Mouse (Mus musculus) kidney, adult 2 months (tissue): Measurements from ENCODE around the gene Nkap. TPM values are rescaled to one million over a fixed set of nuclear protein-coding genes. Genes with fewer than 3 reads are reported as not detected.
A peak's percentile ranks its signal among the peaks of the same experiment; 100 is the strongest.
"Not testable (repeated sequence)": the region's sequence is repeated elsewhere in the genome, so short reads cannot be mapped to it uniquely, and the experiment has no call there.

ENCODE experiments used
- DNase-seq: peaks from one replicate; pipeline ENCODE4 v3.0.0; 2021
- H3K27ac ChIP-seq: fragments of 200-500 bp; 2 replicates; pipeline ENCODE4 v1.5.1; 2012; ENCODE audit warnings: low read depth, low read length, control low read depth, inconsistent platforms; ENCODE audit not compliant: insufficient read depth
- H3K27me3 ChIP-seq: fragments of 200-500 bp; replicated peaks from 2 replicates; pipeline ENCODE4 v1.6.1; 2012; ENCODE audit warnings: mild to moderate bottlenecking, moderate library complexity, low read length, inconsistent platforms; ENCODE audit not compliant: control insufficient read depth, insufficient read depth
- H3K36me3 ChIP-seq: fragments of 200-500 bp; 2 replicates; pipeline ENCODE4 v1.6.1; 2012; ENCODE audit warnings: mild to moderate bottlenecking, moderate library complexity, low read length, inconsistent platforms; ENCODE audit not compliant: control insufficient read depth, insufficient read depth
- H3K4me1 ChIP-seq: fragments of 200-500 bp; 2 replicates; pipeline ENCODE4 v1.6.1; 2011; ENCODE audit warnings: low read length; ENCODE audit not compliant: control insufficient read depth, insufficient read depth
- H3K4me3 ChIP-seq: fragments of 200-500 bp; 2 replicates; pipeline ENCODE4 v1.5.1; 2011; ENCODE audit warnings: mild to moderate bottlenecking, low read depth, low read length, control low read depth; ENCODE audit not compliant: insufficient read depth
- CTCF ChIP-seq: fragments of 200-500 bp; conservative IDR thresholded peaks from 2 replicates; pipeline ENCODE4 v1.5.1; 2011; ENCODE audit warnings: low read depth, mild to moderate bottlenecking, control low read depth, low read length, moderate library complexity, mixed read lengths; ENCODE audit not compliant: insufficient read depth, insufficient read length
- POLR2A ChIP-seq: fragments of 200-500 bp; IDR thresholded peaks from one replicate; pipeline ENCODE4 v1.6.1; 2011; ENCODE audit warnings: low read depth, low read length, control low read depth
- WGBS: fragments of 180-500 bp; shearing (Covaris S2); methylation state at CpG from one replicate; pipeline ENCODE4 v1.1.7; 2018; 5-methylcytosine and 5-hydroxymethylcytosine counted together
- polyA plus RNA-seq: library from polyadenylated mRNA; depleted of rRNA; stranded (reverse); fragments of >200 nt; gene quantifications from 2 replicates; pipeline ENCODE4 v1.2.3, GENCODE M21; 2012; rRNA removed

Gene Nkap
- polyA plus RNA-seq = 2.0 and 2.5 TPM in 2 replicates

DNA sequence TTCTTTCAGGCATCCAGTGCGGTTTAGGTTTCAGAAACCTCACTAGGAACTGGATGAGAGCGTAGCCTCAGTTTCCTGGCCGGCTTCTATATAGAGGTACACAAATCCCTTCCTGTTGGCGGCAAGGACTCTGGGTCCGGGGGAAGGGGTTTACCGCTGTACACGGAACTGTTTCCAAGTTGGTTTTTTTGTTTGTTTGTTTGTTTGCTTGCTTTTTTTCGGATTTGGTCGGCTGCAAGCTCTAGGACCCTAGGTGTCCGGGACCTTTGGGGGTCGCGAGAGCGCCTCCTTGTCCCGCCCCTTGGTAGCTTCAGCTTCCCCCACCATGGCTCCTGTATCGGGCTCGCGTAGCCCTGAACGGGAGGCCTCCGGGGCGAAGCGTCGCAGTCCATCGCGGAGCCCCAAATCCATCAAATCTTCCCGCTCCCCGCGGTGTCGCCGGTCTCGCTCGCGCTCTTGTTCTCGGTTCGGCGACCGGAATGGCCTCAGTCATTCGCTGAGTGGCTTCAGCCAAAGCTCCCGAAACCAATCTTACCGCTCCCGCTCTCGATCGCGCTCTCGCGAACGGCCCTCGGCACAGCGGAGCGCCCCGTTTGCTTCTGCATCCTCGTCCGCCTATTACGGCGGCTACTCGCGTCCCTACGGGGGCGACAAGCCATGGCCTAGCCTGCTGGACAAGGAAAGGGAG lies at the start of gene Nkap:
Gene Nkap (plus strand): TSS at position 125 of the 688 bp plus-strand sequence.
- Histone ChIP-seq H3K4me1 (peaks cover 3% of the 10 kb centered on the region; the same call in 1 of the 2 replicates), H3K27me3 (no peaks in the 10 kb centered on the region), H3K36me3 (no peaks in the 10 kb centered on the region), H3K27ac (peak within 1 kb of the TSS; percentile 75), H3K4me3 (peak within 1 kb of the TSS; percentile 95)
- DNase-seq = peak; percentile 84
- TF ChIP-seq POLR2A (no peak), CTCF (no peak)
- WGBS = under 1% methylated on average over 57 of the region's 58 CpGs

- H3K27me3 ChIP-seq, DNase-seq, H3K4me3 ChIP-seq, H3K27ac ChIP-seq, H3K36me3 ChIP-seq, H3K4me1 ChIP-seq: not testable (repeated sequence)
- 52% methylated on average over 4 of the region's 4 CpGs for WGBS
These were observed 46.2 kb upstream of the Nkap start for GRCm38 (mm10) chrX:37080345-37080744.

DNA sequence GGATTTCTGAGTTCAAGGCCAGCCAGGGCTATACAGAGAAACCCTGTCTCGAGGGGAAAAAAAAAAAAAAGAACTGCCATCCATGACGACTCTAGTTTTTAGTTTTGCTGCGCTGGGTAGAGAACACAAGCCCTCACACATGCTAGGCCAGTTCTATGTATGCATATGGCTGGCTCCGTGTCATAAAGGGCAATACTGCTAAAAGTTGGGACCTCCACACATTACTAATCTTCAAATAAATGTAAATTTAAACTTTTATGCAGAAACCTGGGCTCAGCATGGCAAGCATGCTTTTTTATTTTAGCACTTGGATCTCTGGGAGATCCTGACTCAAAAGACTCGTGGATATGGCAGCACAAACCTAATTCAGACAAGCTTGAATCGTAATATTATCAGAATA lies 45.4 kb upstream of the Nkap start:
- no peak for DNase-seq
- Histone ChIP-seq H3K27me3 (no peaks in the 10 kb centered on the region), H3K27ac (no peak overlapping the region), H3K4me1 (peaks cover 10% of the 10 kb centered on the region; the same call in 1 of the 2 replicates), H3K4me3 (no peak overlapping the region), H3K36me3 (no peaks in the 10 kb centered on the region; the same call in 1 of the 2 replicates)
- no peak for TF ChIP-seq POLR2A
- no peak for TF ChIP-seq CTCF
- 70% methylated on average over 6 of the region's 6 CpGs for WGBS

DNA sequence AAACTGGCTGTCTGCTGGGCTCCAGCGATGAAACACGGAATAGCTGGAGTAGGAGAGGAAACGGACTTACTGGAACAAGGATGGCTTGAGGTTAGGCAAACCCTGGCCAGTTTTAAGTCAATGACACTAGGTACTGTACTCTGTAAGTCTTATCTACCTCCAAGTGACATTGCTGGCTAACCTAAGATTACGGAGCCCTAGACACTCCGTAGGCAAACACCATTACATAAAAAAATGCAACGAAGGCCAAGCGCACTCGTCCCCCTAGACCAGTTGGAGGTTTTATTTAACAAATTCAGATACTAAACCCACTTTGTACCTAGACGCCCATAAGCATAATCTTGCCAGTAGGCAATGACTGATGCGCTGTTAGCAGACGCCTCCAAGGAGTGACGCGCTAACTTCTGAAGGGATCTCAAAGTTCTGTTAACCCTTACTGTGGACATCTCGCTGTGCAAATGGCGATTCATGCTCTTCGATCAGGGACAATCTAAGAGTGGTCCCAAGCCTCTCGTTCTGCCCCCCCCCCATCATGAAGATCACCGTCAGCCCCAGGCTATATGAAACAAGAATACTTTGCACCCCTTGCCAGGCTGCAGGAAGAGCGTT lies 42.2 kb upstream of the Nkap start:
- H3K4me1 ChIP-seq = peaks cover 10% of the 10 kb centered on the region; the same call in 1 of the 2 replicates
- peak overlapping the region; percentile 89 for H3K4me3 ChIP-seq
- peak; percentile 6 for DNase-seq
- peak overlapping the region; percentile 60; the same call in 1 of the 2 replicates for H3K27ac ChIP-seq
- no peaks in the 10 kb centered on the region; the same call in 1 of the 2 replicates for H3K36me3 ChIP-seq
- no peaks in the 10 kb centered on the region for H3K27me3 ChIP-seq
- 0% methylated on average over 19 of the region's 19 CpGs for WGBS
- TF ChIP-seq POLR2A (no peak), CTCF (no peak)

GRCm38 (mm10) chrX:37084927-37085660 lies 41.5 kb upstream of the Nkap start, which contains the start of gene Rpl39:
Rpl39 (minus strand) TSS chrX:37085402.
- TF ChIP-seq POLR2A (peak; percentile 60), CTCF (no peak)
- DNase-seq = peak; percentile 93
- H3K27ac ChIP-seq = peak within 1 kb of the TSS; percentile 93
- H3K36me3 ChIP-seq = no peaks in the 10 kb centered on the region; the same call in 1 of the 2 replicates
- peaks cover 10% of the 10 kb centered on the region; the same call in 1 of the 2 replicates for H3K4me1 ChIP-seq
- no peaks in the 10 kb centered on the region for H3K27me3 ChIP-seq
- H3K4me3 ChIP-seq = peak within 1 kb of the TSS; percentile 89
- under 1% methylated on average over 37 of the region's 38 CpGs for WGBS

DNA sequence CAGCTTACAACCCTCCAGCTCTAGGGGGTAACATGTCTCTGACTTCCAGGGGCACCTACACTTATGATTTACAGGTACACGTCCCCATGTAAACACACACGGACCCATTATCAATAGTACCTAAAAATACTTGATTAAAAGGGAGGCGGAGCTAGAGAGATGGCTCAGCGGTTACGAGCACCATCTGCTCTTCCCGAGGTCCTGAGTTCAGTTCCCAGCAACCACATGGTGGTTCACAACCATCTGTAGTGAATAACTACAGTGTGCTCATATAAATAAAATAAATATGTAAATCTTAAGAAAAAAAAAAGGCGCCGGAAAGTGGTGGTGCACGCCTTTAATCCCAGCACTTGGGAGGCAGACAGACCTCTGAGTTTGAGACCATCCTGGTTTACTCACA lies 40.9 kb upstream of the Nkap start:
- TF ChIP-seq CTCF (no peak), POLR2A (no peak)
- Histone ChIP-seq H3K36me3 (no peaks in the 10 kb centered on the region; the same call in 1 of the 2 replicates), H3K4me3 (peak overlapping the region; percentile 89), H3K27me3 (no peaks in the 10 kb centered on the region), H3K27ac (peak overlapping the region; percentile 93), H3K4me1 (peaks cover 10% of the 10 kb centered on the region; the same call in 1 of the 2 replicates)
- DNase-seq = no peak
- 4% methylated on average over 9 of the region's 9 CpGs for whole genome bisulfite sequencing

DNA sequence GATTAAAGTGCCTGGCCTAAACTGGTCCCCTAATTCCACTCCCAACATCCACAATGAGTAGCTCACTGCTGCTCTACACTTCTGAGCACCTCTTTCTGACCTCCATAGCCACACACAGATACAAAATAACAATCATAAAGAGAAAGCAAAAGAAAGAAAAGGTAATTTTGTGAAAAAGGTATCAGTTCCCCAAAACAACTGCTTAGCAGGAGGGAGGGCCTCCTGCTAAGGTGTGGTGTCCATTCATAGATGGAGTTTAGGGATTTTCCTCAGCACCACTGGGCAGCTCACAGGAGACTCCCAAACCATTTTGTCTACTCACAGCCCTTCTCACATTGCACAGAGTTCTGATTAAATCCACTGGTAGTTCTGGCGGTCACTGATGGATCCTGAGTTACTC lies 37.8 kb upstream of the Nkap start:
- no peak for TF ChIP-seq POLR2A
- no peak for TF ChIP-seq CTCF
- no peak for DNase-seq
- H3K27ac ChIP-seq = no peak overlapping the region
- peaks cover 5% of the 10 kb centered on the region; the same call in 1 of the 2 replicates for H3K4me1 ChIP-seq
- no peaks in the 10 kb centered on the region for H3K27me3 ChIP-seq
- no peaks in the 10 kb centered on the region for H3K36me3 ChIP-seq
- WGBS = 92% methylated on average over 1 of the region's 1 CpGs
- H3K4me3 ChIP-seq = no peak overlapping the region
